In the genomic region with DNA sequence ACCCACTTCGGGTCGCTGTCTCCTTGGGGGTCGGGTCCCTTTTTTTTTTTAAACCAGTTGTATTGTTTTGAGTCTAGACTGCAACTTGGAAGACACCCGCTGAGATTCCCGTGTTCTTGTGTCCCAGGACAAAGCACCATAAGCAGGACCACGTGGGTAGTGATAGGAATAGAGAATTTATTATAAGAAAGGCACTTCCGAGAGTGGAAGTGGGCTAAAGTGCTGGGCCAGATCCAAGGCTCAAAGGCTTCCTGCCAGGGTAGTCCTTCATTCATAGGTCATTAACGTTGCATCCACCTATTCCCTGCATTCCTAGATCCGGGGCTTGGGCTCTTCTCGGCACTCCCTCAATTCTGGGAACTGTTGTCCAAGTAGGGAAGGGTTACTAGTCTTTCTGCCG, we compare ENCODE assay signal across 8 mouse cellular contexts. TPM values are rescaled to one million over a fixed set of nuclear protein-coding genes. Genes with fewer than 3 reads are reported as not detected.
DNase-seq lines count a peak whose midpoint lies in the region; ATAC-seq lines count a peak whose summit lies in the region.

No protein-coding gene starts in this region.

- DNase-seq in adrenal gland, adult 8-10 months, result peak; percentile 60
- peak; percentile 48 for DNase-seq in hindbrain, embryonic 14.5 days (ENCODE audit: low spot score)
- no peak for DNase-seq in liver, embryonic 13.5 days
- DNase-seq in urinary bladder, adult 2 months (ENCODE audit: low spot score), result no peak
- no peak for DNase-seq in right cerebral cortex, postnatal 36 days (ENCODE audit: low spot score in 2 of 2)

- no peak for ATAC-seq in embryonic facial prominence, embryonic 15.5 days (ENCODE audit: insufficient number of reproducible peaks, low FRiP score, low TSS enrichment, low read depth)
- no peak for ATAC-seq in hindbrain, embryonic 14.5 days (ENCODE audit: low FRiP score)
- no peak for ATAC-seq in liver, embryonic 13.5 days (ENCODE audit: low read depth)
- ATAC-seq in neural tube, embryonic 15.5 days (ENCODE audit: low FRiP score), result no peak
- ATAC-seq in megakaryocyte-erythroid progenitor cell, adult 5-6 weeks (replicated peaks; ENCODE audit: low FRiP score, low TSS enrichment, poor library complexity, severe bottlenecking), result no peak

- peak overlapping the region; percentile 47 for H3K4me3 ChIP-seq in embryonic facial prominence, embryonic 15.5 days (replicated peaks)
- H3K4me3 ChIP-seq in hindbrain, embryonic 14.5 days (replicated peaks; ENCODE audit: low read length), result peak overlapping the region; percentile 45
- H3K4me3 ChIP-seq in liver, embryonic 13.5 days (replicated peaks), result peak overlapping the region; percentile 56
- peak overlapping the region; percentile 46 for H3K4me3 ChIP-seq in neural tube, embryonic 15.5 days (replicated peaks)

- no peak overlapping the region for H3K27ac ChIP-seq in embryonic facial prominence, embryonic 15.5 days (replicated peaks)
- peak overlapping the region; percentile 45; the same call in 1 of the 2 replicates for H3K27ac ChIP-seq in hindbrain, embryonic 14.5 days
- no peak overlapping the region for H3K27ac ChIP-seq in liver, embryonic 13.5 days
- H3K27ac ChIP-seq in neural tube, embryonic 15.5 days (replicated peaks), result 0 out of 2 replicates have a peak overlapping the region, but pooled peaks have one; percentile 39

- H3K27me3 ChIP-seq in embryonic facial prominence, embryonic 15.5 days, result no peaks in the 10 kb centered on the region
- H3K27me3 ChIP-seq in hindbrain, embryonic 14.5 days (ENCODE audit: control insufficient read depth, insufficient read depth, low read length), result no peaks in the 10 kb centered on the region
- peaks cover 19% of the 10 kb centered on the region for H3K27me3 ChIP-seq in liver, embryonic 13.5 days
- H3K27me3 ChIP-seq in neural tube, embryonic 15.5 days (replicated peaks), result no peaks in the 10 kb centered on the region

- no peaks in the 10 kb centered on the region for H3K9me3 ChIP-seq in embryonic facial prominence, embryonic 15.5 days (replicated peaks)
- H3K9me3 ChIP-seq in hindbrain, embryonic 14.5 days (ENCODE audit: control insufficient read depth, low read length), result no peaks in the 10 kb centered on the region
- no peaks in the 10 kb centered on the region for H3K9me3 ChIP-seq in liver, embryonic 13.5 days (replicated peaks)
- H3K9me3 ChIP-seq in neural tube, embryonic 15.5 days (replicated peaks), result no peaks in the 10 kb centered on the region

- no peak overlapping the region for H3K9ac ChIP-seq in embryonic facial prominence, embryonic 15.5 days
- peak overlapping the region; percentile 72 for H3K9ac ChIP-seq in hindbrain, embryonic 14.5 days
- no peak overlapping the region; the same call in 1 of the 2 replicates for H3K9ac ChIP-seq in liver, embryonic 13.5 days
- H3K9ac ChIP-seq in neural tube, embryonic 15.5 days (replicated peaks), result peak overlapping the region; percentile 44

- peak overlapping the region; percentile 75 for H3K4me2 ChIP-seq in embryonic facial prominence, embryonic 15.5 days (replicated peaks)
- peak overlapping the region; percentile 72 for H3K4me2 ChIP-seq in hindbrain, embryonic 14.5 days (replicated peaks)
- H3K4me2 ChIP-seq in liver, embryonic 13.5 days, result peak overlapping the region; percentile 69
- H3K4me2 ChIP-seq in neural tube, embryonic 15.5 days, result peak overlapping the region; percentile 75

- H3K4me1 ChIP-seq in embryonic facial prominence, embryonic 15.5 days, result peaks cover 24% of the 10 kb centered on the region
- peaks cover 19% of the 10 kb centered on the region for H3K4me1 ChIP-seq in hindbrain, embryonic 14.5 days (replicated peaks; ENCODE audit: control insufficient read depth, insufficient read depth, low read length)
- peaks cover 31% of the 10 kb centered on the region for H3K4me1 ChIP-seq in liver, embryonic 13.5 days (replicated peaks)
- H3K4me1 ChIP-seq in neural tube, embryonic 15.5 days, result peaks cover 29% of the 10 kb centered on the region

- H3K36me3 ChIP-seq in embryonic facial prominence, embryonic 15.5 days, result no peaks in the 10 kb centered on the region
- no peaks in the 10 kb centered on the region for H3K36me3 ChIP-seq in hindbrain, embryonic 14.5 days (replicated peaks; ENCODE audit: control insufficient read depth, insufficient read depth)
- H3K36me3 ChIP-seq in liver, embryonic 13.5 days, result no peaks in the 10 kb centered on the region
- no peaks in the 10 kb centered on the region for H3K36me3 ChIP-seq in neural tube, embryonic 15.5 days

- 3% methylated on average over 11 of the region's 11 CpGs for WGBS in embryonic facial prominence, embryonic 15.5 days
- WGBS in hindbrain, embryonic 14.5 days, result 2% methylated on average over 11 of the region's 11 CpGs
- 4% methylated on average over 11 of the region's 11 CpGs for WGBS in liver, embryonic 13.5 days (ENCODE audit: insufficient replicate concordance)
- WGBS in neural tube, embryonic 15.5 days, result 1% methylated on average over 11 of the region's 11 CpGs

RNA-seq across cellular contexts. Expression of a gene that starts 18.5 kb away (rescaled TPM):
- 10 to 100 TPM; 40.3 to 51.5 (median 49.2) TPM for total RNA-seq in adrenal gland, adult 8-10 months (2022)
- polyA plus RNA-seq in embryonic facial prominence, embryonic 15.5 days (2015; fragmentation: Nextera tagmentation; extraction: Ambion mirVana), result 86.5 and 87.7 TPM in 2 replicates
- 59.5 and 64.0 TPM in 2 replicates for polyA plus RNA-seq in hindbrain, embryonic 14.5 days (2014; fragmentation: Nextera tagmentation; extraction: Ambion mirVana)
- 49.6 and 55.4 TPM in 2 replicates for polyA plus RNA-seq in liver, embryonic 13.5 days (2015; fragmentation: Nextera tagmentation; extraction: Ambion mirVana)
- 63.8 and 71.3 TPM in 2 replicates for polyA plus RNA-seq in neural tube, embryonic 15.5 days (2015; fragmentation: Nextera tagmentation; extraction: Ambion mirVana)
- polyA plus RNA-seq in urinary bladder, adult 2 months (2012; rRNA removed), result 31.0 and 36.2 TPM in 2 replicates
- total RNA-seq in megakaryocyte-erythroid progenitor cell, adult 5-6 weeks (2014; fragmentation: Nextera tagmentation), result 24.8 and 29.7 TPM in 2 replicates
- total RNA-seq in megakaryocyte-erythroid progenitor cell, adult 5-6 weeks (2017), result 47.8 and 50.9 TPM in 2 replicates

RNA-seq across cellular contexts. Expression of a gene that starts 18.9 kb away (rescaled TPM):
- 10 to 100 TPM; 19.3 to 22.3 (median 20.3) TPM for total RNA-seq in adrenal gland, adult 8-10 months (2022)
- 10.7 and 14.2 TPM in 2 replicates for polyA plus RNA-seq in embryonic facial prominence, embryonic 15.5 days (2015; fragmentation: Nextera tagmentation; extraction: Ambion mirVana)
- 9.0 and 10.0 TPM in 2 replicates for polyA plus RNA-seq in hindbrain, embryonic 14.5 days (2014; fragmentation: Nextera tagmentation; extraction: Ambion mirVana)
- 5.6 and 6.3 TPM in 2 replicates for polyA plus RNA-seq in liver, embryonic 13.5 days (2015; fragmentation: Nextera tagmentation; extraction: Ambion mirVana)
- 8.3 and 9.4 TPM in 2 replicates for polyA plus RNA-seq in neural tube, embryonic 15.5 days (2015; fragmentation: Nextera tagmentation; extraction: Ambion mirVana)
- polyA plus RNA-seq in urinary bladder, adult 2 months (2012; rRNA removed), result 16.3 TPM in 2 replicates
- total RNA-seq in megakaryocyte-erythroid progenitor cell, adult 5-6 weeks (2014; fragmentation: Nextera tagmentation), result 2.8 and 8.3 TPM in 2 replicates
- 3.3 and 5.2 TPM in 2 replicates for total RNA-seq in megakaryocyte-erythroid progenitor cell, adult 5-6 weeks (2017)

RNA-seq across cellular contexts. Expression of a gene that starts 24.0 kb away (rescaled TPM):
- total RNA-seq in adrenal gland, adult 8-10 months (2022), result 100 to 1,000 TPM in 1 of 4 experiments, 10 to 100 TPM in 3; 62.7 to 164 (median 75.8) TPM
- polyA plus RNA-seq in embryonic facial prominence, embryonic 15.5 days (2015; fragmentation: Nextera tagmentation; extraction: Ambion mirVana), result 63.0 and 64.8 TPM in 2 replicates
- polyA plus RNA-seq in hindbrain, embryonic 14.5 days (2014; fragmentation: Nextera tagmentation; extraction: Ambion mirVana), result 52.1 and 61.0 TPM in 2 replicates
- 13.8 and 15.1 TPM in 2 replicates for polyA plus RNA-seq in liver, embryonic 13.5 days (2015; fragmentation: Nextera tagmentation; extraction: Ambion mirVana)
- polyA plus RNA-seq in neural tube, embryonic 15.5 days (2015; fragmentation: Nextera tagmentation; extraction: Ambion mirVana), result 66.8 and 78.7 TPM in 2 replicates
- polyA plus RNA-seq in urinary bladder, adult 2 months (2012; rRNA removed), result 11.7 and 12.4 TPM in 2 replicates
- total RNA-seq in megakaryocyte-erythroid progenitor cell, adult 5-6 weeks (2014; fragmentation: Nextera tagmentation), result 5.1 and 6.4 TPM in 2 replicates
- 5.5 and 12.5 TPM in 2 replicates for total RNA-seq in megakaryocyte-erythroid progenitor cell, adult 5-6 weeks (2017)

Comparison
In these comparisons a context has a peak if more than half of its experiments do, and no peak if none do; other contexts are left out.
1. DNase-seq: peak in adrenal gland, adult 8-10 months (single experiment) and hindbrain, embryonic 14.5 days (single experiment); none in liver, embryonic 13.5 days (single experiment), urinary bladder, adult 2 months (single experiment) and right cerebral cortex, postnatal 36 days (0 of 2).
2. H3K27ac ChIP-seq: peak in hindbrain, embryonic 14.5 days (single experiment) and neural tube, embryonic 15.5 days (single experiment); none in embryonic facial prominence, embryonic 15.5 days (single experiment) and liver, embryonic 13.5 days (single experiment).
3. H3K9ac ChIP-seq: peak in hindbrain, embryonic 14.5 days (single experiment) and neural tube, embryonic 15.5 days (single experiment); none in embryonic facial prominence, embryonic 15.5 days (single experiment) and liver, embryonic 13.5 days (single experiment).
4. Peak in every context shown above with its lines, with median percentiles within 50 percentile points of each other: H3K4me2 ChIP-seq and H3K4me3 ChIP-seq.